Mouse (Mus musculus): ENCODE results near the gene Slc24a2. TPM values are rescaled to one million over a fixed set of nuclear protein-coding genes. Genes with fewer than 3 reads are reported as not detected.

Gene Slc24a2
- polyA plus RNA-seq, 1 experiment = not detected

DNA sequence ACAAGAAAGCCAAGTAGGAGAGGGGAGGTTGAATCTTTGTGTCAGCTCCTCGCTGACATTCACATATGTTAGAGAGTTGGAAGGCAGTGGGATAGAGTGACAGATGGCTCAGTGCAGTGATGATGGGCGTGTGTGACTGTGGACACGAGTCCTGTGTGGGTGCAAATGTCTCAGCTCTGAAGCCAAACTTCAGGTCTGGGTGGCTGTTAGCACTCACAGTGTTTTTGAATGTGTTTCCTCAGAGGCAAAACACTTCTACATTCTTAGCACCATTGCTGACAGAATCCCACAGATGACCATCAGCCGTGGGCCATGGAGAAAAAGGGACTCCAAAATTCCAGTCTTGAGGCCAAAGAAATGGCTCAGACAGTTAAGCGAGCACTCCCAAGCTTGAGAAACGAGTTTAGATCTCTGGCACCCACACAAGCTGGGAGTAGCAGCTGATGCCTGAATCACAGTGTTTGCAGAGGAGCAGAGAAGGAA is 167.5 kb downstream of the Slc24a2 start:
- Histone ChIP-seq H3K9me3 (ENCODE audit: control insufficient read depth, low read length) (no peaks in the 10 kb centered on the region), H3K4me3 (replicated peaks) (no peak overlapping the region), H3K27me3 (ENCODE audit: control insufficient read depth) (no peaks in the 10 kb centered on the region), H3K4me1 (ENCODE audit: control insufficient read depth) (no peaks in the 10 kb centered on the region), H3K36me3 (ENCODE audit: control insufficient read depth) (no peaks in the 10 kb centered on the region)
- TF ChIP-seq TAL1 (IDR thresholded peaks at IDR 0.05; ENCODE audit: low read length) (no peak), GATA1 (IDR thresholded peaks at IDR 0.05; ENCODE audit: low read length) (no peak)

DNA sequence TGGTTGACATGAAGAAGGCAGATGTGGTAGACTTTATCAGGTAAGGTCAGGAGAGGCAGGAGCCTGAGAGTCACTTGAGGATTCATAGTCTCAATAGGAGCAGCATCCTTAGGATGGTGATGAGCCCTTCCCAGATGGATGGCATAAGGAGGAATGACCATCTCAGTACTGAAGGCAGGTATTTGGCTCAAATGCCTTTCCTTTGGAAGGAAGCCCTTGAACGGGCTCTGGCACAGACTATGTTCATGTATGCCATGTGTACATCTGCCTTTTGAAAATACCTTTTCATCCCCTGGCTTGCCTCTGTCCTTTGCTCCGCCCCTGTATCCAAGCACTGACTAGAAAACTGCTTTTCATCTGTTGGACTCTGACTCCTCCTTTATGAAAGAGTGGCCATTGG is 168.6 kb downstream of the Slc24a2 start:
- no peaks in the 10 kb centered on the region for H3K36me3 ChIP-seq (ENCODE audit: control insufficient read depth)
- H3K27me3 ChIP-seq (ENCODE audit: control insufficient read depth) = no peaks in the 10 kb centered on the region
- no peak for TF ChIP-seq TAL1 (IDR thresholded peaks at IDR 0.05; ENCODE audit: low read length)
- TF ChIP-seq GATA1 (IDR thresholded peaks at IDR 0.05; ENCODE audit: low read length) = no peak
- H3K4me1 ChIP-seq (ENCODE audit: control insufficient read depth) = no peaks in the 10 kb centered on the region
- no peaks in the 10 kb centered on the region for H3K9me3 ChIP-seq (ENCODE audit: control insufficient read depth, low read length)
- H3K4me3 ChIP-seq (replicated peaks) = no peak overlapping the region

DNA sequence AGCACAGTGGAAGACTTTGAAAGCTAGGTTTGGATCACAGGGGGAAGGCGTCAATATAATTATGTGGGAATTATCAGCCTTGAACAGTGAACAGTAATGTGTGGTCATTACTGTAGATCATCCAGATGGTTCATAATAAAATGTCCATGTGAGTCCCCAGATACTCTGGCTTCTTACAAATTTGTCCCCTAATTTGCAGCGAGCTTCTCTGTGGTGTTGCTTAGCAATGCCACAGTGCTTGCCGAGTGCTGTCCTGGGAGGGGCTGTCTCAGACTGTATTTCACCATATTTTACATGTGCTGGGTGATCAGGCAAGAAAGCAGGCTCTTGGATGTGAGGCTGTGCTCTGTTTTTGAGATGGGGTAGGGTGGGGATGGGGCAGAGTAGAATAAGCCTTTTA is 172.7 kb downstream of the Slc24a2 start:
- Histone ChIP-seq H3K4me3 (replicated peaks) (no peak overlapping the region), H3K9me3 (ENCODE audit: control insufficient read depth, low read length) (no peaks in the 10 kb centered on the region), H3K27me3 (ENCODE audit: control insufficient read depth) (no peaks in the 10 kb centered on the region), H3K36me3 (ENCODE audit: control insufficient read depth) (no peaks in the 10 kb centered on the region), H3K4me1 (ENCODE audit: control insufficient read depth) (no peaks in the 10 kb centered on the region)
- TF ChIP-seq GATA1 (IDR thresholded peaks at IDR 0.05; ENCODE audit: low read length) (no peak), TAL1 (IDR thresholded peaks at IDR 0.05; ENCODE audit: low read length) (no peak)

DNA sequence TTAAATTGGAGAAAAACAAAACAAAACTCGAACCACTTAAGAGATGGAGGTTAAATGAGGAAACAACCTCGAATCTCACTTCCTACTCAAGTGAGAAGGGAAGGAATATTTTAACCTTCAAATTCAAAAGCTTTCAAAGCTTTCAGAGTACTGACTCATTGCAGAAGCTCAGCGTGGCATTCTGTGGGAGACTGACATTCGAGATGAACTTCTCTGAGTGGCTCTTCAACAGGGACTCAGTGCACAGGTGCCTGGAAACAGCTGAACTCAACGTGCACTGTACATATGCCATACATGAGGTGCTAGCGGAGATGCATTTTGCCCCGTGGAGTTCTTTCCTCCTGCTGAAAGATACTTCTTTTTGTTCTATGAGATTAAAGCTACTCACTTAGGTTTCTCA is 174.5 kb downstream of the Slc24a2 start:
- H3K4me3 ChIP-seq (replicated peaks) = no peak overlapping the region
- H3K27me3 ChIP-seq (ENCODE audit: control insufficient read depth) = no peaks in the 10 kb centered on the region
- H3K36me3 ChIP-seq (ENCODE audit: control insufficient read depth) = no peaks in the 10 kb centered on the region
- TF ChIP-seq TAL1 (IDR thresholded peaks at IDR 0.05; ENCODE audit: low read length) (no peak), GATA1 (IDR thresholded peaks at IDR 0.05; ENCODE audit: low read length) (no peak)
- peaks cover 2% of the 10 kb centered on the region; the same call in 1 of the 2 replicates for H3K9me3 ChIP-seq (ENCODE audit: control insufficient read depth, low read length)
- H3K4me1 ChIP-seq (ENCODE audit: control insufficient read depth) = no peaks in the 10 kb centered on the region

DNA sequence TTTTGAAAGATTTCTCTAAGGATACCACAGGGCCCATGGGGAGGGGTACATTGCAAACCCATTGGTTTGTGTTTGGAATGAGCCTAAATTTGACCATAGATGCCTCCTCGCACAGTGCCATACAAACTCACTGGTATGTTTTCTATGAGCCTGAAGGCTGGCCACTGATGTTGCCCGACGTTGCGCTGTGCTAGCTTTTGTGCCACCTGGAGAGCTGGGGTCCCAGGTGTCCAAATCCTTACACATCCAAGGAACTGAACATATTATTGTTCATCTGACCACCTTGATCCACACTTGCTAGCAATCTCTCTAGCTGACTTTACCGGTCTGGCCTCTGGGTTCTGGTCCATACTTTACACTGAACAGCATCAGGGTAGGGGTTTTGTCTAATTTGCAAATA is 177.4 kb downstream of the Slc24a2 start:
- Histone ChIP-seq H3K27me3 (ENCODE audit: control insufficient read depth) (no peaks in the 10 kb centered on the region), H3K9me3 (ENCODE audit: control insufficient read depth, low read length) (peaks cover 2% of the 10 kb centered on the region; the same call in 1 of the 2 replicates), H3K4me1 (ENCODE audit: control insufficient read depth) (no peaks in the 10 kb centered on the region), H3K36me3 (ENCODE audit: control insufficient read depth) (no peaks in the 10 kb centered on the region), H3K4me3 (replicated peaks) (no peak overlapping the region)
- TF ChIP-seq TAL1 (IDR thresholded peaks at IDR 0.05; ENCODE audit: low read length) (no peak), GATA1 (IDR thresholded peaks at IDR 0.05; ENCODE audit: low read length) (no peak)

DNA sequence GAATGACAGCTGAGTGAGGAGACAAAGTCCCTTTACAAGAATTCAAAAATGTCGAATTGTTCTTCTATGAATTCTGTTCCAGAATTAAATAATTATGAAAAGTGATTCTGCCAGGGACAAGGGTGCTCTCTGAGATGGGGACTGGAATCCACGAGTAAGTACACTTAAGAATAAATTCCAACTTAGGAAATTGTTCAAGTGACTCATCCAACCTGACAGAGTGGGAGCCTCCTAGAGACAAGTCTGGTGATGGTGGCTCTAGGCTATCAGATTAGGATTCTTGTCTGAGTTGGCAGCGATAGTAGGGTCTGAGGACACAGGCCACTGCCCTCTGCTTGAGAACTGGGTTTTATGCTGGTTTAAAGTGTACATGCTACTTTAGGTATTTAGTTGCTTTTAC is 181.2 kb downstream of the Slc24a2 start:
- H3K27me3 ChIP-seq (ENCODE audit: control insufficient read depth) = no peaks in the 10 kb centered on the region
- H3K36me3 ChIP-seq (ENCODE audit: control insufficient read depth) = no peaks in the 10 kb centered on the region
- peaks cover 2% of the 10 kb centered on the region; the same call in 1 of the 2 replicates for H3K9me3 ChIP-seq (ENCODE audit: control insufficient read depth, low read length)
- no peak overlapping the region for H3K4me3 ChIP-seq (replicated peaks)
- H3K4me1 ChIP-seq (ENCODE audit: control insufficient read depth) = no peaks in the 10 kb centered on the region
- TF ChIP-seq GATA1 (IDR thresholded peaks at IDR 0.05; ENCODE audit: low read length) (no peak), TAL1 (IDR thresholded peaks at IDR 0.05; ENCODE audit: low read length) (no peak)

DNA sequence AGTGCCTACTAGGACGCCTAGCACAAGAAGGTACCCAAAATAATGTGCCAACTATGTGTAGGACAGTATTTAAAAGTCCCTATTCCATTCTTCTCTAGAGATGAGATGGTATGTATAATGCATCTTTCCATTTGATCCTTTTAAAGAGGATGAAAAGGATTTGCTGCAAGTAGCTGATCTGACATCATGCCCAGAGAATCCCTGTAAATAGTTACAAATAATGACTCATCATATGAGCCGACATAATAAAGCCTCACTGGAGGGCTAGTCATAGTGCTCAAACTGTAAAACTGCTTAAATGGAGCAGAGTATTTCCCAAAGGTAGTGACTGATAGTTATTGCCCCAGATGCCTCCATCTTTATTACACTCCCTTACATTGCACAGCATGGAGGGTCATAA is 183.1 kb downstream of the Slc24a2 start:
- no peaks in the 10 kb centered on the region for H3K4me1 ChIP-seq (ENCODE audit: control insufficient read depth)
- H3K9me3 ChIP-seq (ENCODE audit: control insufficient read depth, low read length) = peaks cover 2% of the 10 kb centered on the region; the same call in 1 of the 2 replicates
- no peak overlapping the region for H3K4me3 ChIP-seq (replicated peaks)
- H3K27me3 ChIP-seq (ENCODE audit: control insufficient read depth) = no peaks in the 10 kb centered on the region
- no peak for TF ChIP-seq TAL1 (IDR thresholded peaks at IDR 0.05; ENCODE audit: low read length)
- no peak for TF ChIP-seq GATA1 (IDR thresholded peaks at IDR 0.05; ENCODE audit: low read length)
- H3K36me3 ChIP-seq (ENCODE audit: control insufficient read depth) = no peaks in the 10 kb centered on the region

DNA sequence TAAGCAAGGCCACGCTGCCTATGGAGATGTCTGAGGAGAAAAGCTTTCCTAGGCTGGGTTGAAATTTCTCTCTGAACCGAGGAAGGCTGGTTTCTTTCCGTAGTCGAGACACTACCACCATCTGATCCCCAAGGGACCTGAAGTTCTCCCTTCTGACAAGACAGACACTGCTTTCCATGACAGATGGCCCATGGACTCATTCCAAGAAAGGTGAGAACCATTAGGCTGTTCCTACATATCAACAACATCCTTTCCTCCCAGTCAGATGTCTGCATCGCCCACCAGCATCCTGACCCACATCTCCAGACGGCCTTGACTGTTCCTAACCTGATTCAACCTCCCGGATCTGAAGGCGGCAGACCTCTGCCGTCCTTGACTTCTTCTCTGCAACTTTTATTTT is 187.0 kb downstream of the Slc24a2 start:
- Histone ChIP-seq H3K36me3 (ENCODE audit: control insufficient read depth) (no peaks in the 10 kb centered on the region), H3K27me3 (ENCODE audit: control insufficient read depth) (no peaks in the 10 kb centered on the region), H3K9me3 (ENCODE audit: control insufficient read depth, low read length) (no peaks in the 10 kb centered on the region), H3K4me1 (ENCODE audit: control insufficient read depth) (no peaks in the 10 kb centered on the region), H3K4me3 (replicated peaks) (no peak overlapping the region)
- TF ChIP-seq GATA1 (IDR thresholded peaks at IDR 0.05; ENCODE audit: low read length) = no peak
- no peak for TF ChIP-seq TAL1 (IDR thresholded peaks at IDR 0.05; ENCODE audit: low read length)

DNA sequence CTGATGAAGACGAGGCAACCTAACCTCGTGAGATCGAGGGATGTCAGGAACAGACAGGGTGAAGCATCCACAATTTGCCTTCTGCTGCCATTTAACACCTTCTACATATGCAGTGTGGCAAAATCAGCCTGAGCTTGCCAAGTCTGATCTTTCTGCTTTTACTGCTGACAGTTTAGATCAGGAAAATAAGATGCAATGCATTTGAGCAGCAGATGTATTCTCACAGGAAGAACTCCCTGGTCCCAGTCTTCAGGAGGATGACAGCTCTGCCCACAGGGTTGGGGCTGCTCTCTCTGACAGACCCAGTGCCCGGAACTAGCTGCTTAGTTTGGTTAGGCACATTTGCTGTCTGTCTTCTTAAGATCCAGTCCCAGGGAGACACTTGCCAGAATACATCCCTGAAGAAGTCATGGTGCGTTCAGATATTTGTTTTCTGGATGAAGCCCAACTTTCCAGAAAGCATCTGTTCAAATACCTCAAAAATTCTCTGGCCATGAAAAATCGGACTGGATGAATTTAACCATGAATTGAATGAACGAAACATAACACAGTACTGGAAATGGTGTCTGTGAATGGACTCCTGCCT is 188.8 kb downstream of the Slc24a2 start:
- no peaks in the 10 kb centered on the region for H3K4me1 ChIP-seq (ENCODE audit: control insufficient read depth)
- no peaks in the 10 kb centered on the region for H3K9me3 ChIP-seq (ENCODE audit: control insufficient read depth, low read length)
- no peaks in the 10 kb centered on the region for H3K27me3 ChIP-seq (ENCODE audit: control insufficient read depth)
- no peaks in the 10 kb centered on the region for H3K36me3 ChIP-seq (ENCODE audit: control insufficient read depth)
- H3K4me3 ChIP-seq (replicated peaks) = no peak overlapping the region
- TF ChIP-seq TAL1 (IDR thresholded peaks at IDR 0.05; ENCODE audit: low read length) = no peak
- TF ChIP-seq GATA1 (IDR thresholded peaks at IDR 0.05; ENCODE audit: low read length) = no peak

DNA sequence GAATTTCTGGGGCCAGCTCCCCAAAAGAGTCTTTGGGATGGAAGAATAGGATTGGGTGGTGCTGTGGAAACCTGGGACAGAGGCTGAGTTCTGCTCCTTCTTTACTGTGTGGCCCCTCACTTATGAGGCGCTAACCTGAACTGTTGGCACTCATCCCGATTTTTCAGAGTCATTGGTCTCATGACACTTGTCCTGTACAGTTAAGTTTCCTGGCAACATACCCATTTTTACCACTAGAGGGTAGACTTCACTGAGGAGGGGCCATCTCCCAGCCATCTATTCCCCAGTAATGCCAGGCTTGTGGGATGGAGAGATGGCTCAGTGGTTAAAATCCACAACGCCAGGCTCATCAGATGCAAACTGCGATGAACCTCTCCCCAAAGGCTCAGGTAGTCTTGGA is 192.7 kb downstream of the Slc24a2 start:
- H3K4me3 ChIP-seq (replicated peaks) = no peak overlapping the region
- no peaks in the 10 kb centered on the region for H3K36me3 ChIP-seq (ENCODE audit: control insufficient read depth)
- no peak for TF ChIP-seq GATA1 (IDR thresholded peaks at IDR 0.05; ENCODE audit: low read length)
- TF ChIP-seq TAL1 (IDR thresholded peaks at IDR 0.05; ENCODE audit: low read length) = no peak
- no peaks in the 10 kb centered on the region for H3K4me1 ChIP-seq (ENCODE audit: control insufficient read depth)
- H3K9me3 ChIP-seq (ENCODE audit: control insufficient read depth, low read length) = no peaks in the 10 kb centered on the region
- H3K27me3 ChIP-seq (ENCODE audit: control insufficient read depth) = no peaks in the 10 kb centered on the region

Measured in erythroblast, embryonic 14.5 days (primary cell).